Mouse (Mus musculus): Measurements from ENCODE around the gene AC124108.1. TPM values are rescaled to one million over a fixed set of nuclear protein-coding genes. Genes with fewer than 3 reads are reported as not detected.
A peak's percentile ranks its signal among the peaks of the same experiment; 100 is the strongest.

Gene AC124108.1
- polyA plus RNA-seq, 1 experiment from 2014 or later, result 0.69 TPM

GRCm38 (mm10) chr1:132168115-132168767 lies 23.0 kb upstream of the AC124108.1 start:
- Histone ChIP-seq H3K4me1 (peaks cover 21% of the 10 kb centered on the region; the same call in 1 of the 2 replicates), H3K36me3 (no peaks in the 10 kb centered on the region), H3K9ac (no peak overlapping the region), H3K4me2 (peak overlapping the region; percentile 45), H3K27ac (no peak overlapping the region), H3K9me3 (no peaks in the 10 kb centered on the region), H3K27me3 (peaks cover 8% of the 10 kb centered on the region; the same call in 1 of the 2 replicates), H3K4me3 (no peak overlapping the region)
- peak; percentile 34; the same call in 1 of the 2 replicates for ATAC-seq (ENCODE audit: borderline replicate concordance, extremely low read depth, low FRiP score, low TSS enrichment)
- whole genome bisulfite sequencing, result 4% methylated on average over 12 of the region's 12 CpGs

GRCm38 (mm10) chr1:132170698-132171097 lies 20.6 kb upstream of the AC124108.1 start:
- H3K27me3 ChIP-seq, result no peaks in the 10 kb centered on the region
- no peaks in the 10 kb centered on the region for H3K36me3 ChIP-seq
- H3K4me1 ChIP-seq, result peaks cover 15% of the 10 kb centered on the region; the same call in 1 of the 2 replicates
- no peaks in the 10 kb centered on the region for H3K9me3 ChIP-seq
- no peak overlapping the region for H3K4me2 ChIP-seq
- H3K9ac ChIP-seq, result no peak overlapping the region
- H3K4me3 ChIP-seq, result no peak overlapping the region
- no peak overlapping the region for H3K27ac ChIP-seq
- 21% methylated on average over 6 of the region's 6 CpGs for WGBS
- no peak for ATAC-seq (ENCODE audit: borderline replicate concordance, extremely low read depth, low FRiP score, low TSS enrichment)

GRCm38 (mm10) chr1:132171619-132172018 lies 19.6 kb upstream of the AC124108.1 start:
- Histone ChIP-seq H3K9ac (no peak overlapping the region), H3K27me3 (no peaks in the 10 kb centered on the region), H3K9me3 (no peaks in the 10 kb centered on the region), H3K27ac (no peak overlapping the region), H3K4me2 (no peak overlapping the region), H3K4me1 (peaks cover 15% of the 10 kb centered on the region; the same call in 1 of the 2 replicates), H3K36me3 (no peaks in the 10 kb centered on the region), H3K4me3 (no peak overlapping the region)
- 11% methylated on average over 1 of the region's 2 CpGs for WGBS
- ATAC-seq (ENCODE audit: borderline replicate concordance, extremely low read depth, low FRiP score, low TSS enrichment), result no peak

- Histone ChIP-seq H3K4me1 (peaks cover 16% of the 10 kb centered on the region), H3K4me2 (no peak overlapping the region), H3K9ac (no peak overlapping the region), H3K27ac (no peak overlapping the region), H3K9me3 (no peaks in the 10 kb centered on the region), H3K36me3 (no peaks in the 10 kb centered on the region), H3K27me3 (peaks cover 51% of the 10 kb centered on the region), H3K4me3 (no peak overlapping the region)
- WGBS, result 73% methylated on average over 4 of the region's 4 CpGs
- ATAC-seq (ENCODE audit: borderline replicate concordance, extremely low read depth, low FRiP score, low TSS enrichment), result no peak
Observed at GRCm38 (mm10) chr1:132186303-132186702, 5.0 kb upstream of the AC124108.1 start.

- Histone ChIP-seq H3K9me3 (no peaks in the 10 kb centered on the region), H3K27me3 (peaks cover 73% of the 10 kb centered on the region), H3K27ac (no peak overlapping the region), H3K4me1 (peaks cover 36% of the 10 kb centered on the region), H3K9ac (no peak overlapping the region), H3K4me3 (no peak overlapping the region), H3K4me2 (no peak overlapping the region), H3K36me3 (no peaks in the 10 kb centered on the region)
- ATAC-seq (ENCODE audit: borderline replicate concordance, extremely low read depth, low FRiP score, low TSS enrichment), result no peak
- 28% methylated on average over 9 of the region's 9 CpGs for WGBS
Observed at GRCm38 (mm10) chr1:132188442-132189066, 2.7 kb upstream of the AC124108.1 start.

- H3K4me1 ChIP-seq, result peaks cover 43% of the 10 kb centered on the region
- H3K36me3 ChIP-seq, result no peaks in the 10 kb centered on the region
- no peaks in the 10 kb centered on the region for H3K9me3 ChIP-seq
- WGBS, result 50% methylated on average over 4 of the region's 4 CpGs
- no peak for ATAC-seq (ENCODE audit: borderline replicate concordance, extremely low read depth, low FRiP score, low TSS enrichment)
- no peak overlapping the region for H3K27ac ChIP-seq
- peaks cover 75% of the 10 kb centered on the region for H3K27me3 ChIP-seq
- no peak overlapping the region; the same call in 1 of the 2 replicates for H3K4me2 ChIP-seq
- no peak overlapping the region for H3K4me3 ChIP-seq
- H3K9ac ChIP-seq, result no peak overlapping the region
Observed at GRCm38 (mm10) chr1:132189231-132189630, 2.0 kb upstream of the AC124108.1 start.

GRCm38 (mm10) chr1:132190040-132190513 lies 1.2 kb upstream of the AC124108.1 start:
- H3K36me3 ChIP-seq, result no peaks in the 10 kb centered on the region
- no peaks in the 10 kb centered on the region for H3K9me3 ChIP-seq
- H3K27ac ChIP-seq, result peak overlapping the region; percentile 94
- peak overlapping the region; percentile 98 for H3K4me2 ChIP-seq
- peak overlapping the region; percentile 62 for H3K4me3 ChIP-seq
- peak; percentile 46; the same call in 1 of the 2 replicates for ATAC-seq (ENCODE audit: borderline replicate concordance, extremely low read depth, low FRiP score, low TSS enrichment)
- H3K27me3 ChIP-seq, result peaks cover 76% of the 10 kb centered on the region
- peaks cover 48% of the 10 kb centered on the region for H3K4me1 ChIP-seq
- peak overlapping the region; percentile 63 for H3K9ac ChIP-seq
- under 1% methylated on average over 49 of the region's 50 CpGs for WGBS

- under 1% methylated on average over 62 of the region's 62 CpGs for WGBS
- peak overlapping the region; percentile 94 for H3K27ac ChIP-seq
- H3K9ac ChIP-seq, result peak overlapping the region; percentile 63
- no peak for ATAC-seq (ENCODE audit: borderline replicate concordance, extremely low read depth, low FRiP score, low TSS enrichment)
- H3K4me3 ChIP-seq, result peak overlapping the region; percentile 62
- no peaks in the 10 kb centered on the region for H3K36me3 ChIP-seq
- H3K27me3 ChIP-seq, result peaks cover 81% of the 10 kb centered on the region
- no peaks in the 10 kb centered on the region for H3K9me3 ChIP-seq
- peak overlapping the region; percentile 98 for H3K4me2 ChIP-seq
- H3K4me1 ChIP-seq, result peaks cover 54% of the 10 kb centered on the region
Observed at GRCm38 (mm10) chr1:132190621-132191092, 600 bp upstream of the AC124108.1 start.

- Histone ChIP-seq H3K4me1 (peaks cover 65% of the 10 kb centered on the region), H3K36me3 (no peaks in the 10 kb centered on the region)
Observed at GRCm38 (mm10) chr1:132191786-132192680, 776 bp downstream of the AC124108.1 start.

GRCm38 (mm10) chr1:132193806-132194205 lies 2.5 kb downstream of the AC124108.1 start:
- Histone ChIP-seq H3K36me3 (no peaks in the 10 kb centered on the region), H3K9ac (no peak overlapping the region), H3K9me3 (no peaks in the 10 kb centered on the region), H3K4me1 (peaks cover 75% of the 10 kb centered on the region), H3K27ac (peak overlapping the region; percentile 94), H3K4me2 (no peak overlapping the region), H3K27me3 (peaks cover 55% of the 10 kb centered on the region), H3K4me3 (no peak overlapping the region)
- ATAC-seq (ENCODE audit: borderline replicate concordance, extremely low read depth, low FRiP score, low TSS enrichment), result no peak
- WGBS, result 58% methylated on average over 3 of the region's 3 CpGs

More at GRCm38 (mm10) chr1:132191786-132192680, 776 bp downstream of the AC124108.1 start:
- peak; percentile 36; the same call in 1 of the 2 replicates for ATAC-seq (ENCODE audit: borderline replicate concordance, extremely low read depth, low FRiP score, low TSS enrichment)
- Histone ChIP-seq H3K9me3 (no peaks in the 10 kb centered on the region), H3K9ac (peak overlapping the region; percentile 42), H3K27ac (peak overlapping the region; percentile 94), H3K4me2 (peak overlapping the region; percentile 98), H3K4me3 (peak overlapping the region; percentile 62), H3K27me3 (peaks cover 73% of the 10 kb centered on the region)
- WGBS, result 7% methylated on average over 16 of the region's 16 CpGs

GRCm38 (mm10) chr1:132194624-132195023 lies 3.4 kb downstream of the AC124108.1 start:
- H3K4me1 ChIP-seq, result peaks cover 75% of the 10 kb centered on the region
- H3K4me3 ChIP-seq, result no peak overlapping the region
- peak overlapping the region; percentile 94 for H3K27ac ChIP-seq
- no peak overlapping the region for H3K9ac ChIP-seq
- peaks cover 47% of the 10 kb centered on the region for H3K27me3 ChIP-seq
- ATAC-seq (ENCODE audit: borderline replicate concordance, extremely low read depth, low FRiP score, low TSS enrichment), result peak; percentile 38; the same call in 1 of the 2 replicates
- no peaks in the 10 kb centered on the region for H3K36me3 ChIP-seq
- 29% methylated on average over 3 of the region's 3 CpGs for WGBS
- no peaks in the 10 kb centered on the region for H3K9me3 ChIP-seq
- no peak overlapping the region for H3K4me2 ChIP-seq

All from lung, embryonic 15.5 days (tissue).